Mouse (Mus musculus): ENCODE results near the gene Lbx1. TPM values are rescaled to one million over a fixed set of nuclear protein-coding genes. Genes with fewer than 3 reads are reported as not detected.

The Lbx1 gene
- polyA plus RNA-seq, 1 experiment from 2014 or later = not detected

GRCm38 (mm10) chr19:45233496-45234127 lies 2.0 kb downstream of the Lbx1 start:
- no peaks in the 10 kb centered on the region for H3K9me3 ChIP-seq (ENCODE audit: control insufficient read depth, low read length)
- peak overlapping the region in 1 of 2 experiments; percentile 12; a peak in 2 of 4 replicates for H3K4me3 ChIP-seq (ENCODE audit: control insufficient read depth in 1 of 2, insufficient read depth in 1 of 2, low read depth in 1 of 2, low read length in 2 of 2)
- peaks cover 94% of the 10 kb centered on the region for H3K27me3 ChIP-seq (ENCODE audit: control insufficient read depth, insufficient read depth, low read length)
- ATAC-seq (ENCODE audit: insufficient number of reproducible peaks, insufficient read depth, low FRiP score, low read depth) = no peak
- peaks cover 0 to 49% of the 10 kb centered on the region in 2 experiments; a peak in 3 of 4 replicates for H3K4me1 ChIP-seq (ENCODE audit: control insufficient read depth in 2 of 2, insufficient read depth in 2 of 2, low read length in 2 of 2)
- no peak overlapping the region for H3K9ac ChIP-seq (ENCODE audit: low read length)
- WGBS = under 1% methylated on average over 58 of the region's 60 CpGs
- H3K36me3 ChIP-seq (ENCODE audit: control insufficient read depth, insufficient read depth, low read length) = no peaks in the 10 kb centered on the region
- no peak overlapping the region for H3K27ac ChIP-seq (replicated peaks in 1 of 2; ENCODE audit: control insufficient read depth in 1 of 2, insufficient read depth in 1 of 2, low read depth in 2 of 2, low read length in 2 of 2)
- peak overlapping the region; percentile 32 for H3K4me2 ChIP-seq (ENCODE audit: low read length)

GRCm38 (mm10) chr19:45232443-45233410 lies 2.9 kb downstream of the Lbx1 start:
- H3K9me3 ChIP-seq (ENCODE audit: control insufficient read depth, low read length) = no peaks in the 10 kb centered on the region
- 2% methylated on average over 42 of the region's 42 CpGs for WGBS
- no peaks in the 10 kb centered on the region for H3K36me3 ChIP-seq (ENCODE audit: control insufficient read depth, insufficient read depth, low read length)
- peaks cover 0 to 49% of the 10 kb centered on the region in 2 experiments; a peak in 3 of 4 replicates for H3K4me1 ChIP-seq (ENCODE audit: control insufficient read depth in 2 of 2, insufficient read depth in 2 of 2, low read length in 2 of 2)
- H3K27ac ChIP-seq (replicated peaks in 1 of 2; ENCODE audit: control insufficient read depth in 1 of 2, insufficient read depth in 1 of 2, low read depth in 2 of 2, low read length in 2 of 2) = no peak overlapping the region
- H3K27me3 ChIP-seq (ENCODE audit: control insufficient read depth, insufficient read depth, low read length) = peaks cover 94% of the 10 kb centered on the region
- no peak overlapping the region for H3K9ac ChIP-seq (ENCODE audit: low read length)
- H3K4me3 ChIP-seq (ENCODE audit: control insufficient read depth in 1 of 2, insufficient read depth in 1 of 2, low read depth in 1 of 2, low read length in 2 of 2) = no peak overlapping the region
- no peak overlapping the region for H3K4me2 ChIP-seq (ENCODE audit: low read length)
- ATAC-seq (ENCODE audit: insufficient number of reproducible peaks, insufficient read depth, low FRiP score, low read depth) = no peak

GRCm38 (mm10) chr19:45232036-45232410 lies 3.6 kb downstream of the Lbx1 start:
- Histone ChIP-seq H3K9me3 (ENCODE audit: control insufficient read depth, low read length) (no peaks in the 10 kb centered on the region), H3K4me3 (ENCODE audit: control insufficient read depth in 1 of 2, insufficient read depth in 1 of 2, low read depth in 1 of 2, low read length in 2 of 2) (peak overlapping the region in 1 of 2 experiments; percentile 24; a peak in 2 of 4 replicates), H3K27ac (replicated peaks in 1 of 2; ENCODE audit: control insufficient read depth in 1 of 2, insufficient read depth in 1 of 2, low read depth in 2 of 2, low read length in 2 of 2) (no peak overlapping the region), H3K9ac (ENCODE audit: low read length) (no peak overlapping the region), H3K27me3 (ENCODE audit: control insufficient read depth, insufficient read depth, low read length) (peaks cover 94% of the 10 kb centered on the region), H3K4me2 (ENCODE audit: low read length) (0 out of 2 replicates have a peak overlapping the region, but pooled peaks have one; percentile 47), H3K4me1 (ENCODE audit: control insufficient read depth in 2 of 2, insufficient read depth in 2 of 2, low read length in 2 of 2) (peaks cover 0 to 49% of the 10 kb centered on the region in 2 experiments; a peak in 3 of 4 replicates), H3K36me3 (ENCODE audit: control insufficient read depth, insufficient read depth, low read length) (no peaks in the 10 kb centered on the region)
- WGBS = 3% methylated on average over 14 of the region's 14 CpGs
- ATAC-seq (ENCODE audit: insufficient number of reproducible peaks, insufficient read depth, low FRiP score, low read depth) = no peak

GRCm38 (mm10) chr19:45231383-45232035 lies 4.1 kb downstream of the Lbx1 start:
- Histone ChIP-seq H3K9ac (ENCODE audit: low read length) (no peak overlapping the region), H3K27me3 (ENCODE audit: control insufficient read depth, insufficient read depth, low read length) (peaks cover 94% of the 10 kb centered on the region), H3K4me3 (ENCODE audit: control insufficient read depth in 1 of 2, insufficient read depth in 1 of 2, low read depth in 1 of 2, low read length in 2 of 2) (peak overlapping the region in 1 of 2 experiments; percentile 24; a peak in 2 of 4 replicates), H3K4me2 (ENCODE audit: low read length) (peak overlapping the region; percentile 47), H3K27ac (replicated peaks in 1 of 2; ENCODE audit: control insufficient read depth in 1 of 2, insufficient read depth in 1 of 2, low read depth in 2 of 2, low read length in 2 of 2) (no peak overlapping the region), H3K4me1 (ENCODE audit: control insufficient read depth in 2 of 2, insufficient read depth in 2 of 2, low read length in 2 of 2) (peaks cover 0 to 46% of the 10 kb centered on the region in 2 experiments; a peak in 3 of 4 replicates), H3K9me3 (ENCODE audit: control insufficient read depth, low read length) (no peaks in the 10 kb centered on the region), H3K36me3 (ENCODE audit: control insufficient read depth, insufficient read depth, low read length) (no peaks in the 10 kb centered on the region)
- under 1% methylated on average over 40 of the region's 44 CpGs for WGBS
- no peak for ATAC-seq (ENCODE audit: insufficient number of reproducible peaks, insufficient read depth, low FRiP score, low read depth)

- Histone ChIP-seq H3K27ac (replicated peaks in 1 of 2; ENCODE audit: control insufficient read depth in 1 of 2, insufficient read depth in 1 of 2, low read depth in 2 of 2, low read length in 2 of 2) (no peak overlapping the region), H3K27me3 (ENCODE audit: control insufficient read depth, insufficient read depth, low read length) (peaks cover 94% of the 10 kb centered on the region), H3K9ac (ENCODE audit: low read length) (no peak overlapping the region), H3K36me3 (ENCODE audit: control insufficient read depth, insufficient read depth, low read length) (no peaks in the 10 kb centered on the region), H3K4me3 (ENCODE audit: control insufficient read depth in 1 of 2, insufficient read depth in 1 of 2, low read depth in 1 of 2, low read length in 2 of 2) (peak overlapping the region in 1 of 2 experiments; percentile 24; a peak in 2 of 4 replicates), H3K4me1 (ENCODE audit: control insufficient read depth in 2 of 2, insufficient read depth in 2 of 2, low read length in 2 of 2) (peaks cover 0 to 41% of the 10 kb centered on the region in 2 experiments; a peak in 3 of 4 replicates), H3K4me2 (ENCODE audit: low read length) (peak overlapping the region; percentile 47), H3K9me3 (ENCODE audit: control insufficient read depth, low read length) (no peaks in the 10 kb centered on the region)
- 0% methylated on average over 35 of the region's 51 CpGs for WGBS
- no peak for ATAC-seq (ENCODE audit: insufficient number of reproducible peaks, insufficient read depth, low FRiP score, low read depth)
Observed at GRCm38 (mm10) chr19:45230848-45231382, 4.7 kb downstream of the Lbx1 start.

- H3K4me2 ChIP-seq (ENCODE audit: low read length) = no peak overlapping the region
- no peak overlapping the region for H3K27ac ChIP-seq (replicated peaks in 1 of 2; ENCODE audit: control insufficient read depth in 1 of 2, insufficient read depth in 1 of 2, low read depth in 2 of 2, low read length in 2 of 2)
- H3K4me1 ChIP-seq (ENCODE audit: control insufficient read depth in 2 of 2, insufficient read depth in 2 of 2, low read length in 2 of 2) = peaks cover 0 to 34% of the 10 kb centered on the region in 2 experiments; a peak in 3 of 4 replicates
- H3K9ac ChIP-seq (ENCODE audit: low read length) = no peak overlapping the region
- H3K27me3 ChIP-seq (ENCODE audit: control insufficient read depth, insufficient read depth, low read length) = peaks cover 93% of the 10 kb centered on the region
- H3K9me3 ChIP-seq (ENCODE audit: control insufficient read depth, low read length) = no peaks in the 10 kb centered on the region
- no peaks in the 10 kb centered on the region for H3K36me3 ChIP-seq (ENCODE audit: control insufficient read depth, insufficient read depth, low read length)
- ATAC-seq (ENCODE audit: insufficient number of reproducible peaks, insufficient read depth, low FRiP score, low read depth) = no peak
- no peak overlapping the region for H3K4me3 ChIP-seq (ENCODE audit: control insufficient read depth in 1 of 2, insufficient read depth in 1 of 2, low read depth in 1 of 2, low read length in 2 of 2)
- 3% methylated on average over 20 of the region's 20 CpGs for WGBS
Observed at GRCm38 (mm10) chr19:45230201-45230611, 5.4 kb downstream of the Lbx1 start.

Measured in heart, embryonic 14.5 days (tissue).